Mouse (Mus musculus): ENCODE measurements around the gene Saysd1.

- TF ChIP-seq CTCF (IDR thresholded peaks at IDR 0.05; ENCODE audit: control insufficient read depth, insufficient read depth, insufficient replicate concordance, low read depth, low read length) (no peak), POLR2A (IDR thresholded peaks at IDR 0.05; ENCODE audit: control insufficient read depth, low read depth, low read length) (peak; percentile 98)
Measured at GRCm38 (mm10) chr14:20082536-20083325, 55.6 kb downstream of the Saysd1 start.

Measured in testis, adult 2 months (tissue).